Mouse (Mus musculus) erythroblast, embryonic 14.5 days (primary cell): Measurements from ENCODE around the gene Tprg. TPM values are rescaled to one million over a fixed set of nuclear protein-coding genes. Genes with fewer than 3 reads are reported as not detected.

Experiments
- H3K27me3 ChIP-seq: 2 replicates; pipeline ENCODE4 v1.6.1; 2012; ENCODE audit warnings: inconsistent platforms; ENCODE audit not compliant: control insufficient read depth
- H3K36me3 ChIP-seq: 2 replicates; pipeline ENCODE4 v1.6.1; 2012; ENCODE audit warnings: mild to moderate bottlenecking, inconsistent platforms; ENCODE audit not compliant: control insufficient read depth
- H3K4me1 ChIP-seq: 2 replicates; pipeline ENCODE4 v1.6.1; 2012; ENCODE audit warnings: inconsistent platforms; ENCODE audit not compliant: control insufficient read depth
- H3K4me3 ChIP-seq: replicated peaks from 2 replicates; pipeline ENCODE3; 2012; ENCODE audit warnings: moderate library complexity, mild to moderate bottlenecking, inconsistent platforms
- H3K9me3 ChIP-seq: 2 replicates; pipeline ENCODE4 v1.6.1; 2012; ENCODE audit warnings: low read length, inconsistent platforms, mixed read lengths; ENCODE audit not compliant: control insufficient read depth
- GATA1 ChIP-seq: IDR thresholded peaks from 2 replicates; pipeline ENCODE4 v1.6.1; 2012; ENCODE audit warnings: low read length, inconsistent platforms, mixed read lengths
- TAL1 ChIP-seq: IDR thresholded peaks from 3 replicates; pipeline ENCODE4 v1.6.1; 2012; ENCODE audit warnings: low read length, inconsistent platforms, mixed read lengths
- polyA plus RNA-seq: library from polyadenylated mRNA; stranded (reverse); fragments of >175 nt; gene quantifications from 2 replicates; pipeline ENCODE4 v1.2.3, GENCODE M21; 2012

Gene Tprg
- polyA plus RNA-seq, 1 experiment, result not detected

DNA sequence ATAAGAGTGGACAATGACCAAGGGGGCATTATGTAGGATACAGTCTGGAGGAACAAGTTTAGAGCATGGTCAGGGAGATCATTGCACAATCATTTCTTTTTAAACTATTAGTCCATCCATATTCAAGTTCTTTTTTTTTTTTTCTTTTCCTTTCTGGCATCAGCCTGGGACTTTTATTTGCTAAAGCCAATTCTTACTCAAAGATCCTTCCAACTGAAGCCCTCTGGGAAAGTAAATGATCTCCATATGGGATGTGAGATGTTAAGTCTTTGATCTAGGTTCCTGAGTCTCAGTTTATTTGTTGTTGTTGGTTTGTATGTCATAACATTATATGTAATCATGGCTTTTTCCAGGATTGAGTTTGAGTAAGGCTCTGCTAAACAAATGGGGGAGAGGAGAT lies 128.6 kb downstream of the Tprg start:
- no peaks in the 10 kb centered on the region for H3K36me3 ChIP-seq
- no peaks in the 10 kb centered on the region for H3K9me3 ChIP-seq
- TF ChIP-seq TAL1 (no peak), GATA1 (no peak)
- no peak overlapping the region for H3K4me3 ChIP-seq
- no peaks in the 10 kb centered on the region for H3K27me3 ChIP-seq
- no peaks in the 10 kb centered on the region for H3K4me1 ChIP-seq

DNA sequence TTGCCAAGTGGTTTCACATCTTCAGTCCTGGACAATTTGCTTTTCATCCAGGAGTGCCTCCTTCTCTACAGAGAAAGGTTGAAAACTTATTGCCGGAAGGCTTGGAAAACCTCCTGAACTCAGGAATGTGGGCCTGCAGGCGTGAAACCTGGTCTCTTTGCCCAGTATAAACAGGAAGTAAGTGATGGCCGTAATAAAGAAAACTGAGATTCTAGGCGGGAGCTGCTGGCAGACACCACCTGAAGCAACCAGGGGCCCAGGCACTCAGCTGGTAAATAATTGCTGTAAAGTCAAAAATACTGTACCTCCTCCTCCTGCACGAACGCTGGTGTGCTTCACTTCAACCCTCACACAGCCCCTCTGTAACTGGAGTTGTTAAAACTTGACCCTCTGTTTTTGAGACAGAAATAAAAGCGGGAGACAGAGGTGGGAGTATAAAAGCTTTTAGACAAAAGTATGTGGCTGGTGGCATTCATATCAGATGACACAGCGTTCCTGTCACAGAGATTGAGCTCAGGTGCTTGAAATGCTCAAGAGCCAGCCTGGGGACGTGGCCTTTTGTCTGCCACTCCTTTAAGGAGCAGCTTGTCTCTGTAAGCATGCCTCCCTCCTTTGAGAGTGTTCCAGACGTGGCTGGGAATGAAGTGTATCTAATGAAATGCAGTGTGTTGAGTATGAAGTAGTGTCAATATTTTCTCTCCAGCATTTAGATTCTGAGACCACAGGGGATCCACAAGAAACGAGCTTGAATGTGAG lies 131.4 kb downstream of the Tprg start:
- Histone ChIP-seq H3K27me3 (no peaks in the 10 kb centered on the region), H3K4me1 (no peaks in the 10 kb centered on the region), H3K4me3 (no peak overlapping the region), H3K9me3 (no peaks in the 10 kb centered on the region), H3K36me3 (no peaks in the 10 kb centered on the region)
- TF ChIP-seq GATA1 (no peak), TAL1 (no peak)

DNA sequence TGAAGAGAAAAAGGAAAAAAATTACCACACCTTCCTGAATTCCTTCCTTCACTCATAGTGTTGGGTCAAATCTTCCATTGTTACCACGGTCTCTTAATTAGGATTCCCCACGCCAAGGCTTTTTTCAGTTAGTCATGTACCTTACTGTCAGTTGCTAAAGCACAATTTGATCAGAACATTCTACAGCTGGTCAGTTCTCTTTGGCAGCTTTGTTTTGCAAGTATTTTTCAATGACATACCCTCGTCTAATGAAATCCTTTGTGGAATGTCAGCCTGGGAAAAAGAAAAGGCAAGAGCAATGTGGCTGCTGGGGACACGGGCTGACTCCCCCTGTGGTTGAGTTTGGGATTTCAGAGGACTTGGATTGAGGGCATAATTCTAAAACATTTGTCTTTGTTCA lies 136.4 kb downstream of the Tprg start:
- Histone ChIP-seq H3K9me3 (no peaks in the 10 kb centered on the region), H3K4me1 (no peaks in the 10 kb centered on the region), H3K4me3 (no peak overlapping the region), H3K27me3 (no peaks in the 10 kb centered on the region), H3K36me3 (no peaks in the 10 kb centered on the region)
- no peak for TF ChIP-seq TAL1

DNA sequence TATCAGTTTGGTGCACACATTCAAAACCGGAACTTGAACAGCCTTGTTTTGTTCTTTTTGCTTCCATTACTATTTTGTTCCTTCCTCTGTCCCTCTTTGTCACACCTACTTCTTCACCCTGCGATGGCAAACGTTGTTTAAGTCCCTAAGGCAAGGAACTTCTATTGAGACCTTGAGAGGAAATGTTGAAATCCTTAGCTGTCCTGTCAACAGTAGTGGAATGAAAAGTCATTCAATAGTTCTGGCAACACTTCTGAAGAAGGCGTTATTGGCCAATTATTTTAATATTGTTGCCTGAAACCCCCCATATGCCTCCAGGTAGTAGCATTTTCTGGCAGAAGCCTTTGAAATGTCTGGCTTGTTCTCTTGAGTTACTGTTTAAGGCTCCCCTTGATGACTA lies 137.4 kb downstream of the Tprg start:
- Histone ChIP-seq H3K4me1 (no peaks in the 10 kb centered on the region), H3K36me3 (no peaks in the 10 kb centered on the region), H3K9me3 (no peaks in the 10 kb centered on the region), H3K27me3 (no peaks in the 10 kb centered on the region), H3K4me3 (no peak overlapping the region)
- TF ChIP-seq GATA1, result no peak
- no peak for TF ChIP-seq TAL1

DNA sequence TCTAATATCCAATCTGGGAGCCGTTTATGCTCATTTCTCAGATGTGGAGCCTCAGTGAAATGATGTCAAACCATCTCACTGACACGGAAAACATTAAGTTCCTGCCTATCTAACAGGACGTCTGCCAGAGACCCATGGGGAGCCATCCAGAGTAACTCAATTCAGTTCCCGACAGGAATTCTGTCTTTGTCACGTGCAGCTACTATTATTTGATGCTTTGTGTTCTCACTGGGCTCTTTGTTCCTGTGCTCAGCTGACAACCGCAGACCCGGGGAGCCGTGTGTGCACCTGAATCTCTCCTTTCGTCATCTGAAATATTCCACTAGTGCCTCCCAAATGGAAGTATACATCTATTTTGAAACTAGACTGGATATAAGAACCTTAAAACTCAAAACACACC lies 138.3 kb downstream of the Tprg start:
- no peaks in the 10 kb centered on the region for H3K27me3 ChIP-seq
- H3K4me3 ChIP-seq, result no peak overlapping the region
- TF ChIP-seq GATA1, result no peak
- no peak for TF ChIP-seq TAL1
- no peaks in the 10 kb centered on the region for H3K36me3 ChIP-seq
- no peaks in the 10 kb centered on the region for H3K4me1 ChIP-seq
- H3K9me3 ChIP-seq, result no peaks in the 10 kb centered on the region

DNA sequence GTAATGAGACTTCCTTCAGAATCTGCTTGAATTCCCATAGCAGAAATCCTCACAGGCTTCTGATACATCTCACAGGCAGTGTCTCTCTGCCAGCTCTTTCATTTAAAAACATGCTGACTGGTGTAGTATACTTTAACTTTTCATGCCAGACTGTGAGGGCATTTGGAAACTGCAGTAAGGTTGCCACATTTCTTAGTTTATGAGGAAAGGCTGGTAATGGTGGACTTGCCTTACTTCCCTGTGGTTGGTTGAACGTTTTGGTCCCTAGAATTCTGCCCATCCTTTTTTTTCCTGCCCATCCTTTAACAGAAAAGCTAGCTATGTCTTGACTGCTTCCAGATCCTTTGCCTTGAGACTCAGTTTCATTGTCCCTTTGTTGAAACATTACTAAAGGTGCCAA lies 138.8 kb downstream of the Tprg start:
- Histone ChIP-seq H3K27me3 (no peaks in the 10 kb centered on the region), H3K4me1 (no peaks in the 10 kb centered on the region), H3K4me3 (no peak overlapping the region), H3K9me3 (no peaks in the 10 kb centered on the region), H3K36me3 (no peaks in the 10 kb centered on the region)
- no peak for TF ChIP-seq GATA1
- TF ChIP-seq TAL1, result no peak

DNA sequence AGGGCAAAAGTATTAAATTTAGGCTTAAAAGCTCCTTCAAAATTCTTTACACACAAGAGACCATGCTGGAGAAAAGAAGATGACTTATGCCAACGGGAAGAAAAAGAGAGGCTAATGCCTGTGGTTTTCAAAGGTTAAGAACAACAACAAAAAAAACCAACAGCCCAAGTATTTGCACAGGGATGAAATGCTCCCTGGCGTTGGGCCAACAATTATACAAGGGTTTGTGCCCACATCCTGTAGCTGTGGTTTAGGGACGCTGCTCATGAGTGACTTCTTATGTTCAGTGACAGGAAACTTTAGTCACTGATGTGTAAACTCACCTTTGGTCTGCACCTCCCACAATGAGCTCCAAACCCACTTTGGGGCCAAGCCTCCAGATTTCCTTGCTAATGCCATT lies 139.6 kb downstream of the Tprg start:
- H3K36me3 ChIP-seq, result no peaks in the 10 kb centered on the region
- H3K27me3 ChIP-seq, result no peaks in the 10 kb centered on the region
- no peak overlapping the region for H3K4me3 ChIP-seq
- TF ChIP-seq GATA1 (no peak), TAL1 (no peak)
- H3K9me3 ChIP-seq, result no peaks in the 10 kb centered on the region
- H3K4me1 ChIP-seq, result no peaks in the 10 kb centered on the region

DNA sequence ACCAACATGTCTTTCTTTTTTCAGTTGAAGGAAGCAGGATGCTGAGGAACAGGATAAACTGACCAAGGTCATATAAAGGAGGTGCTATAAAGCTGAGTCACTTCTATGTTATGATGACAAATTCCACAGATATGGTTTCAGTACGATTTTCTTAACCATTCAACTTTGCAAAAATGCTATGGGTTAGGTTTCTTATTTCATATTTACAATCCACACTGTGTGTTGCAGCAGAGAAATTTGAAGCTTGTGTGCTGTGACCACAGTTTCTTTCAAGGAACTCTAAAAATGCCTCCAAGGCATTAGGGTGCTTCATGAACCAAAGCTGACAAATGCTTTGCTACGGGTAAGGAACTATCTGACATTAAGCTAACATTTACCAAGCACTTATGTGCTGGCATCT lies 153.4 kb downstream of the Tprg start:
- H3K9me3 ChIP-seq, result no peaks in the 10 kb centered on the region
- no peaks in the 10 kb centered on the region for H3K4me1 ChIP-seq
- H3K36me3 ChIP-seq, result no peaks in the 10 kb centered on the region
- no peak for TF ChIP-seq GATA1
- TF ChIP-seq TAL1, result no peak
- H3K27me3 ChIP-seq, result no peaks in the 10 kb centered on the region
- H3K4me3 ChIP-seq, result no peak overlapping the region

DNA sequence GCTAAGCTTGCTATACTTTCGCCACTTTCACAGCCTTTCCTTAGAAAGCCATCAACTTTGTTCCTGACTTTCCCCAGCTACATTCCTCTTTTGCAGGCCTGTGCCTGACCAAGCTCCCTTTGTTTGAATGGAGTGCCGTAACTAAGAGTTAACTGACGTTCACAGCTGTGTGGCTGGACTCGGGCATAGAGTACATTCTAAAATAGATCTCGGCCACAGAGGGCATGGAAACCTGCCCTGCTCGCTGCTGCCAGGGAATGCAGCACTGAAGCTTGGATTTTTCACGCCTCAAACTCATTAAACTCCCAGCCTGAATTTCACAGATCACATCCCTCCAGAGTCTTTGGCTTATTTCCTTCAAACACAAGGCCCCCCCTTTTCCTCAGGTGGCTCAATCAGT lies 159.0 kb downstream of the Tprg start:
- H3K9me3 ChIP-seq, result no peaks in the 10 kb centered on the region
- no peak for TF ChIP-seq TAL1
- TF ChIP-seq GATA1, result no peak
- H3K4me1 ChIP-seq, result no peaks in the 10 kb centered on the region
- H3K36me3 ChIP-seq, result no peaks in the 10 kb centered on the region
- no peak overlapping the region for H3K4me3 ChIP-seq
- no peaks in the 10 kb centered on the region for H3K27me3 ChIP-seq

DNA sequence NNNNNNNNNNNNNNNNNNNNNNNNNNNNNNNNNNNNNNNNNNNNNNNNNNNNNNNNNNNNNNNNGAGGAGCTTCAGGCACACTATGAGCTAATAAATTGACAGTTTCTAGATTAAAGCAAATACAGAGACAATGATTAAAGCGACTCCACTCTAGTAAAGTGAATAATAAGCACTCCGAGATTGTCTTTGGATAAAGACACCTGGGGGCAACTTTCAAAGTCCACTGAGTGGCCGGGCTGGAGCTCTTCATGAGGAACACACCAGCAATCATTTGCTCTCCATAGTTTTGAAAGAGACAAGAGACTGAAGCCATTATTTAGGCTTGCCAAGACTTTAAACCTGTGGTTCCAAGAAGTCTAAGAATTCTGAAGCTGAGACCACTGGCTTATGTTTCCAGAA lies 164.9 kb downstream of the Tprg start:
- Histone ChIP-seq H3K36me3 (no peaks in the 10 kb centered on the region), H3K9me3 (no peaks in the 10 kb centered on the region), H3K4me3 (no peak overlapping the region), H3K27me3 (no peaks in the 10 kb centered on the region), H3K4me1 (no peaks in the 10 kb centered on the region)
- no peak for TF ChIP-seq TAL1
- TF ChIP-seq GATA1, result no peak
